Mouse (Mus musculus): ENCODE results near the gene Efna5. TPM values are rescaled to one million over a fixed set of nuclear protein-coding genes. Genes with fewer than 3 reads are reported as not detected.

Efna5 gene
- polyA plus RNA-seq, 1 experiment from 2014 or later = 59.7 TPM

GRCm38 (mm10) chr17:62565632-62566031 lies 315.5 kb downstream of the Efna5 start:
- H3K9ac ChIP-seq (ENCODE audit: low read depth, low read length) = no peak overlapping the region
- H3K36me3 ChIP-seq (ENCODE audit: control insufficient read depth, insufficient read depth, low read length) = no peaks in the 10 kb centered on the region
- no peaks in the 10 kb centered on the region for H3K9me3 ChIP-seq (replicated peaks; ENCODE audit: control insufficient read depth, low read length, poor library complexity, severe bottlenecking)
- no peak overlapping the region for H3K4me2 ChIP-seq (ENCODE audit: low read length)
- no peaks in the 10 kb centered on the region for H3K27me3 ChIP-seq (ENCODE audit: control insufficient read depth, insufficient read depth, low read depth, low read length)
- no peak overlapping the region for H3K4me3 ChIP-seq (ENCODE audit: low read depth, low read length)
- no peaks in the 10 kb centered on the region for H3K4me1 ChIP-seq (ENCODE audit: control insufficient read depth, insufficient read depth, low read length)
- H3K27ac ChIP-seq (ENCODE audit: low read length) = no peak overlapping the region
- 92% methylated on average over 1 of the region's 1 CpGs for WGBS
- no peak for ATAC-seq

- 87% methylated on average over 7 of the region's 7 CpGs for WGBS
- no peak for ATAC-seq
- H3K27me3 ChIP-seq (ENCODE audit: control insufficient read depth, insufficient read depth, low read depth, low read length) = no peaks in the 10 kb centered on the region
Observed at GRCm38 (mm10) chr17:62562439-62562838, 318.7 kb downstream of the Efna5 start.

GRCm38 (mm10) chr17:62557215-62557614 lies 323.9 kb downstream of the Efna5 start:
- Histone ChIP-seq H3K9ac (ENCODE audit: low read depth, low read length) (no peak overlapping the region), H3K4me3 (ENCODE audit: low read depth, low read length) (no peak overlapping the region), H3K27me3 (ENCODE audit: control insufficient read depth, insufficient read depth, low read depth, low read length) (no peaks in the 10 kb centered on the region), H3K27ac (ENCODE audit: low read length) (no peak overlapping the region), H3K36me3 (ENCODE audit: control insufficient read depth, insufficient read depth, low read length) (no peaks in the 10 kb centered on the region), H3K4me1 (ENCODE audit: control insufficient read depth, insufficient read depth, low read length) (no peaks in the 10 kb centered on the region), H3K9me3 (replicated peaks; ENCODE audit: control insufficient read depth, low read length, poor library complexity, severe bottlenecking) (no peaks in the 10 kb centered on the region), H3K4me2 (ENCODE audit: low read length) (no peak overlapping the region)
- 42% methylated on average over 6 of the region's 6 CpGs for WGBS
- ATAC-seq = no peak

More at GRCm38 (mm10) chr17:62562439-62562838, 318.7 kb downstream of the Efna5 start:
- H3K27ac ChIP-seq (ENCODE audit: low read length) = no peak overlapping the region
- H3K4me2 ChIP-seq (ENCODE audit: low read length) = no peak overlapping the region
- H3K36me3 ChIP-seq (ENCODE audit: control insufficient read depth, insufficient read depth, low read length) = no peaks in the 10 kb centered on the region
- H3K9ac ChIP-seq (ENCODE audit: low read depth, low read length) = no peak overlapping the region
- no peak overlapping the region for H3K4me3 ChIP-seq (ENCODE audit: low read depth, low read length)
- no peaks in the 10 kb centered on the region for H3K4me1 ChIP-seq (ENCODE audit: control insufficient read depth, insufficient read depth, low read length)
- no peaks in the 10 kb centered on the region for H3K9me3 ChIP-seq (replicated peaks; ENCODE audit: control insufficient read depth, low read length, poor library complexity, severe bottlenecking)
